Mouse (Mus musculus): Measurements from ENCODE around the gene Rbms2.

Rbms2 gene

DNA sequence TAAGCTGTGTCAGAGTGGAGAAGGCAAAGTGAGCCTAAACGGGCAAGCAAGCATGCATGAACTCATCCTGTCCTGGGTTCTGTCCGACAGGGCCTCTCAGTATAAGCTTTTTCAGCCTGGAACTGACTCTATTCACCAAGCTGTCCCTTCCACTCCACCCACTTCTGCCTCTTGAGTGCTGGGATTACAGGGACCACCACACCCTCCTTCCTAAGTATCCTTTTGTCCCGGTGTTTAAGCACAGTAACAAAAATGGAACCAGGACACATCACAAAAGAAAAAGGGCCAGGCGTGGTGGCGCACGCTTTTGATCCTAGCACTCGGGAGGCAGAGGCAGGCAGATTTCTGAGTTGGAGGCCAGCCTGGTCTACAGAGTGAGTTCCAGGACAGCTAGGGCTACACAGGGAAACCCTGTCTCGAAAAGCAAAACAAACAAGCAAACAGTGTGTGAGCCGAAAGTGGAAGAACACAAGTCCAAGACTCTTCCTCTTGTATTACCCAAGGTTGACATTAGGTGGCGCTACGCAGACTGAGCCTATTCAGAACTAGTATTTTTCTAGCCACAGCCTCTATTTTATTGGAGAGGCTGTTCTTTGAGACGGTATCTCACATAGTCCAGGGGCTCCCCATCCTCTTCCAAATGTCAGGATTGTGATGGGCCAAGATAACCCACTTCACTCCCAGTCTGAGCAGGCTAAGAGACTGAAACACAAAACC lies 39.7 kb downstream of the Rbms2 start:
- DNase-seq (ENCODE audit: low spot score in 2 of 2): peak; percentile 44 to 65

DNA sequence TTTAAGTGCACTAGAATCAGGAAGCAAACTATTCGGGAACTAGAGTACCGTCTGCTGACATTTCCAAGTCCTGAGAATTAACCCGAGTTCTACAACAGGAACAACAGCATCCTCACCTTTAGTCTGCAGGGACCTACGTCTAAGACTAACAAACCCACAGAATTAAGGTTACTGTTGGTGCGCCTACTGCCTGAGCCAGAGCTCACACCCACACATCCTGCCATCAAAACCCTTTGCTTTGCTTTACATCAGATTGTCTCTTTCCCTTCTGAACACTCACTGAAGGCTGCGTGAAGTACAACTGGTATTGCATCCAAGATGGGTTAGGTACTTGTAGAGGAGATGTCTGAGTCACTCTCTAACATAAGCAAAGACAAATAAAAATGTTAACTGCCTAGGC lies 44.7 kb downstream of the Rbms2 start:
- no peak for DNase-seq (ENCODE audit: low spot score in 2 of 2)

DNA sequence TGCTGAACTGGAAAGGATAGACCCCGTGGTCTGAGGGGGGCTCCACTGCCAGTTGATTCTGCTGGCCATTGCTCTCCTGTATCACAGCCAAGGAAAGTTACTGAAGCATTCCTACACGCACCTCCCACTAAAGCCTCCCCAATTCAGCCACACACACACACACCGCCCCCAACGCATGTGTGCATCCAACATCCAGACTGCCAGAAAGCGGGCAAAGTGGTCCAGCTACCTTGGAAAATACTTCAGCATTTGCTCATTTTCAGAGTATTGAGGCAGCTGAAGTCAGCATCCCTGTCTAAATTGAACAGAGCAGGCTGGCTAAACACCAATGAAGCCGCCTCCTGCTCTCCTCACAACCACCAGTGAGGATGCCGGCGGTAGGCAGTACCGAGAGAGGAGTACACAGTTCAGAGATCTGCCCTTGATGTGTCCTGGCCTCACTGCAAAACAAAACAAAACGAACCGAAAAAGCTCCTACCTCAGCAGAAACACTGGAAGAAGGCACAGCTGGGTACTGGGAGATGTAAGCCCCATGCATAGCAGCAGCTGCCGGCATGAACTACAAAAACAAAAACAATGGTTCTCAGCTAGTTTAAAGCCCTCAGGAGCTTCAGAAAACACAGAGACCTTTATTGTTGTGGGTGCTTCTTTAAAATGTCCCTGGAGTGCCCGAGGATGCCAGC lies 46.3 kb downstream of the Rbms2 start:
- no peak for DNase-seq (ENCODE audit: low spot score in 2 of 2)

DNA sequence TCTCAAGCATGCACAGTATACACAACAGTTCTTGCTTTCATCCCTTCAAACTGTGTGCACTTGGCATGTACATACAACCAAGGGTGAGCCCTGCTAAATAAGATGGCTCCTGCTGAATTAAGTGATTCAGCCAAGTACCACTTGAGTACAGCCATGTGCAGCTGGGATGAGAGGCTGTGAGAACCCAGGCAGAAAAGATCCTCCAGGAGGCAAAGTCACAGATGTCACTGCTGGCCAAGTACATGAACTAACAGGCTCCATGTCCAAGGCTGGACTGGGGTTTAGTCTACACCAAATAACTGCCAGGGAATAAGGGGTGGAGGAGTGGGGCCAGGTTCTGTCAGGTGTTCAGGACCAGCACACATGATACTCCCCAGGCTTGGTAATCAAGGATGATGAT lies 48.3 kb downstream of the Rbms2 start:
- DNase-seq (ENCODE audit: low spot score in 2 of 2): no peak

DNA sequence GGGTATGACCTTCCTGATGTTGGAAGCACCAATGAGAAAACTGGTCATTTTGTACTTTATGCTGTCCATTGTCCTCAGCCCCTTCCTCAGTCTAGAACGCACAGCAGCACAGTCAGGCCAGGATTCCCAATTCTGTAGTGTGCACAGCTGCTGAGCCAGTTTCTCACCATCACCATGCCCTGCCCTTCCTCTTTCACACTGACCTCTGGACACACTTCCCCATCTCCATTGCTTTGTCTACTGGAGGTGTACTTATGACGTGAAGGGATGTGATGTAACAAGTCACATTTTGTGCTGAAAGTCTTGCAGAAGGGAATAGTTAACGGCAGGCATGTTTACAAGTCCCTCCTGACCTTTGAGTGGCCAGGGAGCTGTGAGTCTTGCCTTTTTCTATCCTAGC lies 48.8 kb downstream of the Rbms2 start:
- no peak for DNase-seq (ENCODE audit: low spot score in 2 of 2)

DNA sequence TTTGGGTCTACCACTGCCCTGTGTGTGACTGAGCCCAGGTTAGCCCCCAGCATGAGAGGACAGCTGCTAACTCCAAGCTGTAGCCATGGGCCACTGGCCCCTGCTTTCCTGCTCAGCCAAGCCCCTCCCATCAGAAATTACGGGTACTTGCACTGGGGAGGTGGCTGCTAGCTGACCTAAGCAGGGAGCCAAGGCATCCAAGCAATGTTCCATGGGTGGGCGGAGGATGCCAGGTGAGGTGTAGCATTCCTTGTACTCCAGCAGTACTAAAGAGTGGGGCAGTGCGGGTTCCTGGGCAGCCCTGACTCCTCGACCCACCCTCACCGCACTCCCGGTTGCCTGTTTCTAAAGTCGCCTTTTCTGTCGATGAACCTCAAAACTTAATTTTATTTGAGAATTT lies 52.0 kb downstream of the Rbms2 start:
- no peak for DNase-seq (ENCODE audit: low spot score in 2 of 2)

DNA sequence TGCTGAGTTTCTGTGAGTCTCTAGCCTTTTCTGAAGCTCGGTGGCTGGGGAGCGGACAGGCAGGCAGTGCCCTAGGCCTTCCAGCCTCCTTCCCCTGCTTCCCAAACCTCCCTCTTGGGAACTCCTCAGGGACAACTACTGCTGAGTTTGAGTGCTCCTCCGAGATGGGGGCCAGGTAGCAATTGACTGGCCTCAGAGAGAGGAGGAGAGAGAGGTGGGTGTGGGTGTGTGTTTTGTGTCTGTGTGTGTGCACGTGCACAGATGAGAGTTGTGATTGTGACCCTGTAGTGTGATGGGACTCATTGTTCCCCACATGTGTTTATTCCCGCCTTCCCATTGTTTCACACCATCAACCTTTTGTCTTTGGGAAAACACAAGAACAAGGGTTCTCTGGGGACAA lies 52.6 kb downstream of the Rbms2 start:
- DNase-seq (ENCODE audit: low spot score in 2 of 2): no peak

DNA sequence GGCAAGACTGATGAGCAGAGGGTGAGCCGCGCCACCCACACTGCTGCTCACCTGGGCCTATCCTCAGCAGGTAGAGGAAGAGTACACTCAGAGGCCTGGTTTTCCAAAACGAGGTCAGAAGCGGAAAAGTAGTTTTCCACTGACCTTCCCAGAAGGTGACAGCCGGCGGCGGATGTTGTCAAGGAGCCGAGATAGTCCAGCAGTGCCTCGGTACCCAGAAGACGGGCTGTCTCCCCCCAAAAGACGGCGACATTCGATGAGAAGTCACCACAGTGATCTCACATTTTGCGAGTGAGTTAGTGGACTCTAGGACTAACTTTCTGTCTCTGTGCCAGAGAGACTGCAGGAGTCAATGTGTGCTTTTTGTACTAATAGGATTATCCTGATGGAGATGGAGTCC lies 54.1 kb downstream of the Rbms2 start:
- DNase-seq (ENCODE audit: low spot score in 2 of 2): no peak

DNA sequence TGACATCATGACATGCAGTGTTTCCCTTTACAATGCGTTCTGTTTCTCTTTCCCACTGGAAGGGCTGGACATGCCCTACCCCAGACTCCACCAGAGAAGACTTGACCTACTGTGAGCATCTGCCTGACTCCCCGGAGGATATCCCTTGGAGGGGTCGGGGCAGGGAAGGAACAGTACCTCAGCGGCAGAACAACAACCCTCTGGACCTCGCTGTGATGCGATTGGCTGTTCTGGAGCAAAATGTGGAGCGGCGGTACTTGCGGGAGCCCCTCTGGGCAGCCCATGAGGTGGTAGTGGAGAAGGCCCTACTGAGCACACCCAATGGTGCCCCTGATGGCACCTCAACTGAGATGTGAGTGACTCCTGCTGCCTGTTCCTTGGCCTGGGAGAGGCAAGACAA lies 55.3 kb downstream of the Rbms2 start:
- DNase-seq (ENCODE audit: low spot score in 2 of 2): no peak

DNA sequence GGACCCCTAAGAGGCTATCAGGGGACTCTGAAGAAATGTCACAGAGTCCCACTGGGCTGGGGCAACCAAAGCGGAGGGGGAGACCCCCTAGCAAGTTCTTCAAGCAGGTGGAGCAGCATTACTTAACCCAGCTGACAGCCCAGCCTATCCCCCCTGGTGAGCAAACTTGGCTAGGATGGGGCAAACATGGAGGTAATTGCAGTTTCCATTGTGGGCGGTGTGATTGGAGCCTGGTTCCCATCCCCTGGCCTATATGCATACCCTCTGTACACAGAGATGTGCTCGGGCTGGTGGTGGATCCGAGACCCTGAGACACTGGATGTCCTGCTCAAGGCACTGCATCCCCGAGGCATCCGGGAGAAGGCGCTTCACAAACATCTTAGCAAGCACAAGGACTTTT lies 56.3 kb downstream of the Rbms2 start:
- DNase-seq (ENCODE audit: low spot score in 2 of 2): no peak

DNA sequence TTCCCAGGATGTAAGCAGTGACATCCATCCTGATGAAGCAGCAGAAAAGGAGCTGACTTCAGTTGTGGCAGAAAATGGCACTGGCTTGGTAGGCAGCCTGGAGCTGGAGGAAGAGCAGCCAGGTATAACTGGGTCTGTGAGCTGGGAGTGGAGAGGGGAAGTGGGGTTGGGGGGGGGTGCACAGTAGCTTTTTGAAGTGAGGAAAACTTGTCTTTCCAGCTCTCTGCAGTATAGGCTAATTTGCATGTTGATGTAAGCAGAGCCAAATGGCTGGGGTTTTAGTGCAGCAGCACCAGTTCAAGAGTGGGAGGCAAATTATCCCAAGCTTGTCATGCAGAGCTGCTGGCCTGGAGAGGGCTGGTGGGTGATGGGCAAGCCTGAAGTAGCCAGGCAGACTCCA lies 68.9 kb downstream of the Rbms2 start:
- DNase-seq (ENCODE audit: low spot score in 2 of 2): no peak

DNA sequence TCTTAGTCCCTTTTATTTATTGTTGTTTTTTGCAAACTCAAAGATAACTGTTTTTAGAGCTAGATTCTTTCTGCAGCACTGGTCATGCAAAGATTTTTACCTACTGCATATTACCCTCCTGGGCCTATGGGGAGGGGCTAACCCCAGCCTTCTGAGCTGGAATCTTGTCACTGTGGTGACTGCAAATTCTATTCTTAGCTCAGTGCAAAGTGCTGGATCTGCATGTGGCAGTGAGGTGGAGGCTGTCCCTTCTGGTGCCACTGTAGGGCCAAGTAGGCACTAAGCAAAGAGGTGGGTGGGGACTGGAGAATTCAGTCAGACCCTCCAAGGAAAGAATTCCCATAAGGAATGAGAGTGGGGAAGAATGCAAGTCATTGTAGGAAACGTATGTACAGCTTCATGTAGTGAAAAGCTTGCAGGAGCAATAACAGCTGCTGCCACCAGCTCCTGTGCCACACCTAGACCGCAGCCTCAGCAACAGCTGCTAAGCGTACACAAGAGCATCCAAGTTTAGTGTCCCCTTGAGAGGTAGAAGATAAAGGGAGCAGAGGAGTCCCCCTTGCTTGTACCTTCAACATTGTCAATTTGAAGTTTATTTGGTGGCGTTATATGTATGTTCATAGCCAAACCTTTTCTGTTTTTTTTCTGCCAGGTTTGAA lies 69.9 kb downstream of the Rbms2 start:
- DNase-seq (ENCODE audit: low spot score in 2 of 2): no peak

DNA sequence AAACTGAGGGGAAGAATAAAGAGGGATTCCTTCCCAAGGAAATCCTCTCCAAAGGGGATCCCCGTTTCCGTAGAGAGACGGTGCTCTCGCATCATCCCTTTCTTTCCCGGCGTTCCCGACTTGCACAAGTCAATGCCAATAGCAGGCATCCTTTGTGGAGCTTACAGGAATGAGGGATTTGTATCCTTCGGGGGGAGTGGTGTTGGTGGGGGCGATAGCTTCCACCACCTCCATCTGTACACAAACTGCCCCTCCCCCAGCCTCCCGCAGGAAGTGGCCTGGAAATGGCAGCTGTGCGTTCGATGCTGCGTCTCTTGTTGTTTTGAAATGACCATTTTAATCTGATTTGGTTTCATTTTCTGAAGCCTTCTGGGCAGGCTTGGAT lies 82.5 kb downstream of the Rbms2 start:
- DNase-seq (ENCODE audit: low spot score in 2 of 2): peak; percentile 68 to 72

DNA sequence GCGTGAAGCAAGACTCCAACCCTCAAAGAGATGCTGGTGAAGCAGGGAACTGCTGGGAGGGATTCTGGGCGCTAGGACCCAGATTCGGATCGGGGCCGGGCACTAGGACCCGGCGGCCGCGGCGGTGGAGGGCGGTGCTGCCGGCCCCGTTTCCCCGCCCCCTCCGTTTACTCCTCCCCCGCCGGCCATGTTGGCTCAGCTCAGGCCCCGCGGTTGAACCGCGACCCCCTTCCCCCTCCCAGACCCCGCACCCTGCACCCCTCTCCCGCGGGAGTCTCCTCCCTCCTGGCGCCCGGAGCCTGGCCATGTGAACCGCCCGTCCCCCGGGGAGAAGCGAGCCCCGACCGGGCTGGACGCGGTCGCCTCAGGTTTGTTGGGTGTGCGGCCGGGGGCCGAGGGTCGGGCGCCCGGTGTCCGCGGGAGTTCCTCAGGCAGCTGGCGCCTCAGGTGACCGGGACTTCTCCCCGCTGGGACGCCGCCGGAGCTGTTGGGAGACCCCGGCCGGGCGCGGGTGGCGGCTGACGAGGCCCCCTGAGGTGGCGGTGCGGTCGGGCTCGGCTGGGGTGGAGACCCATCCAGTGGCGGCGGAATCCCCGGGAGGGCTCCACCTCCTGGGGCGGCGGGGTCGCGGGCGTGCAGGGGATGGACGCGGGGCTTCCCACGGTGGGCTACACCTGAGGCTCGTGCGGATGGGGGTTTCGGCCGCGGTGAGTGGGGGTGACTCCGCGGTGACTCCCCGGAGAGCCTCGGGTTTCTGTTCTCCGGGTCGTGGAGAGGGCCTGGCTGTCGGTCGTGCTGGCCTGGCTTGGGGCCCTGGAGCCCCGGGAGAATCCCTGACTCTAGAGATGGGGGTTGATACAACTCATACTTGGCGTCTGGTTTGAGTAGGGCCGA lies 83.2 kb downstream of the Rbms2 start:
- DNase-seq (ENCODE audit: low spot score in 2 of 2): peak; percentile 63 to 76

DNA sequence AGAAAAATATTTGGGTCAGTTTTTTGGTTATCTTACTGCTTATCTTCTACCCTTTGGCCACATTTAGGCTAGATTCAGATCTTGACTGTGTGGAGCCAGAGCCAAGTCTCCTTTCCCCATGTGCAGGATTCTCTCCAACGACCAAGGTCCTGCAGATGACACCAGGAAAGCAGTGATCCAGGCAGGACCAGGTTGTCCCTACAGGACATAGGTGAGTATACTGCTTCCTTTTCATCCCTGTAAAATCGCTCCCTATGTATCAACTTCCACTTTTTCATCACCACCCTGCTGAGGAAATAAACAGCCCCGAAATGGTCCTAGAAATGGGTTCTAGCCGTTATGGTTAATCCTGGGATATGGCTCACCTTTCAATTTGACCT lies 83.8 kb downstream of the Rbms2 start:
- no peak for DNase-seq (ENCODE audit: low spot score in 2 of 2)

DNA sequence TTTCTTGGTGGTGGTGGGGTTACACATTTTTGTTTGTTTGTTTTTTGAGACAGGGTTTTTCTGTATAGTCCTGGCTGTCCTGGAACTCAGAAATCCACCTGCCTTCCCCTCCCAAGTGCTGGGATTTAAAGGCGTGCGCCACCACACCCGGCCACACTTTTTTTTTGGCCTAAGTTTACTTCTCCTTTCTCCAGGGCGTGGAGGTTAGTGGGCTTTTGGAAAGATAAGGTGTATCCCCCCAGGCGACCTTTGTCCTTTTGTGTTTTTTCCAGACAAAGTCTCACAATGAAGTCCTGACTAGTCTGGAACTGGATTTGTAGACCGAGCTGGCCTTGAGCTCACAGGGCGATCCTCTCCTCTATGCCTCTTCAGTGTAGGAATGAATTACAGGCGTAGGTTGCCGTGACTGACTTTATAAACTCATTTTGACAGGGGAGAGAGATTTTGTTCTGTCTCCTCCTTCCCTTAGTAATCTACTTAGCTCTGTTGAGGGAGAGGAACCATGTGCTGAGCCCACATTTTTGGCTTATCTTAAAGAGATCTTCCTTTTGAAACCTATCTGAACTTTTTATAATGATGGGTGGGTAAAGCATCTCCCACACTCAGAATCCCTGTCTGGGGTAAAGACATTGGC lies 85.0 kb downstream of the Rbms2 start:
- DNase-seq (ENCODE audit: low spot score in 2 of 2): no peak

DNA sequence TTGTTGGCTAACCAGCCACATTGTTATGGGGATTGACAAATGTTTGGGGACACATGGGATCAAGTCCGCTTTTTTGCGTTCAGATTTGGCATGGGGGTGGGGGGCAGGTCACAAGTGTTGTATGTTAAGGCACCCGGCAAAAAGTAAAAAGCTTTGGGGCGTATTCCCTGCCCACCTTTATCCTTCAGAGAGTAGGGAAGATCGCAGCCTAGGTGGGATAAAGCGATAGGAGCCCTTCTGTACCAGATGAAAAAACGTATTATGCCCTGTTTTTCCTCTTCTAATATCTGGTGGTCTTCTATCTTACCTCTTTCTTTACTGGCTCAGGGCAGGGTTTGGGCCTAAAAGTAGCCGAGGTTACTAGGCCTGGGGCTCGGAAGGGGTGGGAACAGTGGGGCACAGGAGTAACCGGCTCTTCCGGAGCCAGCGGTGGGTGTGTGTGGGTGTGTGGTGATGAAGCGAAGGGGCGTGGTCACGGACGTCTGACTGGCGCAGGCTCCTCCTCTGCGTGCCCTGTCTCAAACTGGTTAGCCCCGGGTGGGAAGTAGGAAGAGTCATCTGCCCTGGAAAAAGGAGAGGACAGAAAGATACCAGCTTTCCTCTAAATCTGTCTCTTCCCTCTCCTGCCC lies 85.6 kb downstream of the Rbms2 start:
- DNase-seq (ENCODE audit: low spot score in 2 of 2): peak; percentile 90 to 92

DNA sequence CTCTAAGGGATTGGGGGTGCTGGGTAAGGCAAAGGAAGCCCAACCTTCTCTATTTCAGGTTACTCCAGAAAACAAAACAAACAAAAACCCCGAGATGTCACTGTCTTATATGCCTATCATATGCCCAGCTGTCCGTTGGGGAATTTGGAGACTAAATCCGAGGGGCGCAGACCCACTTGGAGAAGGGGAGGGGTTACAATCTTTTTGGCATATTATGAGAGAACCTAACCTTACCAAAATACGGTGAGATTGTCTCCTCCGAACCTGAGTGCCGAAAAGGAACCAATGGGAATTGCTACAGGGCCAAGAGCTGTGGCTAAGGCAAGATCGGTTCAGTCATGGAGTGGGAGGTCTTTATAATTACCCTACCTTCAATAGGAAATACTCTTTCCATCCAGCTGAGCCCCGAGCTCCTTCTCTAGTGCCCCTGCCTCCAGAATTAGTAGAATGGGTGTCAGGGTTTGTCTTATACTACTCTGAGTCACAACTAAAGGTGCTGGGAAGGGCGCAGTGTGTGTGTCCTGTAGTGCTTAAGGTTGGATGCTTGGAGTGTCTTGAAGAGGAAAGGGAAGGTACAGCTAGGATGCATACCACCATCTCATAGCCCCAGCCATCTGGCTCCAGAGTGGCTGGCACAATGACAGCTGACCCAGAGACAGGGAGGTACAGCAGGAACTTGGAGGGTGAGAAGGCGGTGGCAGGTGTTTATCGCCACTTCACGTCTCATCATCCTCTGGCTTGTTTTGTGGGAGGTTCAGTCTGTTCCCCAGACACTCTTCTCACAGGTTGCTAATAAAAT lies 86.4 kb downstream of the Rbms2 start:
- DNase-seq (ENCODE audit: low spot score in 2 of 2): peak; percentile 60 to 68

DNA sequence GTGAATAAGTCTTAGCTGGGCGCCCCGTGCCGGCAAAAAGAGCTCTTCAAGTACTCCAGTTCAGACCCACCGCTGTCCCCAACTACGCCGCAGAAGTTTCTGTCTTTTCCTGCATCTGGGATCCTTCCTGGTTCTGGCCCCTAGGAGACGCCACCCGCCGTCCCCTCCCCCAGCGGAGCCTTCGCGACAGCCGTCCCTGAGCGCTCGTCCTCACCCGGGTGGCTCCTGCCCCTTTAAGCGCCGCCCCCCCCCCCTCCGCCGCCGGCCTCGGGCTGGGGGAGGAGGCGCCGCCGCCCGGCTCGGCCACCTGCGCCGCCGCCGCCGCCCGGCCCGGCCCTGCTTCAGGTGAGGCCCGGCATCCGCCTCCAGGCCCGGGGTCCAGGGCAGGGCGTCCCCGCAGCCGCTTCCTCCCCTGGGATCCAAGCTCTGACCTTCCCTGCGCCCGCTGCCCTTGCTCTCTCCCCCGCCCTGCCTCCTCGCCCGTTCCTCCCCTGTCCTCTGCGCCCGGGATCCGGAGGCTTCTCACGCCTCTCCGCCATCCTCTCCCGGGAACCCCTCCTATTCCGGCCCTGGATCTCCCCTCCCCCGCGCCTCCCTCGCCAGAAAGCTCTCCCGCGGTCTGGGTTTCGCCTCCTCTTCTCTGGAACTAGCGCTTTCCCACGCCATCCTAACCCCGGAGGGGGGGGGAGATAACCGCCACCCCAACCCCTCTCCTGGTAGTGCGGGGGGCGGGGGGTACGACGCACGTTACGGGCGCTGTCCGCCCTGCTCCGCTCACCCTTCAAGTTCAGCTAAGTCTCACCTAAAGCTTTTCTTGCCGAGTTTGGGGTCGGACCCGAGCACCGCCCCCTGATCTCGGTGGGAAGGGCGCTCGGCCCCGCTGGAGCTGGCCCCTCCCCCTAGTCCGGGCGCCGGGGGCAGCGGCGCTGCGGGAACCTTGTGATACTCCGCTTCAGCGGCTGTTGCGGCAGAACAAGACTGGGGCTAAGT lies 87.3 kb downstream of the Rbms2 start:
- peak; percentile 40 to 81 for DNase-seq (ENCODE audit: low spot score in 2 of 2)

All from natural killer cell, adult 2 months (primary cell).